Mouse (Mus musculus) liver, postnatal 0 days (tissue): ENCODE results near the gene Pde12. TPM values are rescaled to one million over a fixed set of nuclear protein-coding genes. Genes with fewer than 3 reads are reported as not detected.
A peak's percentile ranks its signal among the peaks of the same experiment; 100 is the strongest.

ENCODE experiments used
- ATAC-seq: fragments of 200-750 bp; cut with Nextera tagmentation; 2 replicates; pipeline ENCODE4 v1.8.0; 2017; ENCODE audit warnings: mild to moderate bottlenecking, moderate library complexity
- DNase-seq: peaks from one replicate; pipeline ENCODE4 v3.0.0-alpha.2; 2016
- H3K27ac ChIP-seq: fragments of 300-500 bp; sonication (generic); 2 replicates; pipeline ENCODE4 v1.5.1; 2014; ENCODE audit warnings: antibody characterized with exemption, moderate library complexity, mild to moderate bottlenecking, low read depth
- H3K27me3 ChIP-seq: fragments of 300-500 bp; sonication (generic); 2 replicates; pipeline ENCODE4 v1.6.1; 2014; ENCODE audit warnings: low read length, control low read depth, mixed read lengths; ENCODE audit not compliant: insufficient read depth
- H3K36me3 ChIP-seq: fragments of 300-500 bp; sonication (generic); replicated peaks from 2 replicates; pipeline ENCODE4 v1.6.1; 2014; ENCODE audit warnings: mild to moderate bottlenecking, control low read depth, low read length, moderate library complexity, mixed read lengths; ENCODE audit not compliant: insufficient read depth
- H3K4me1 ChIP-seq: fragments of 300-500 bp; sonication (generic); 2 replicates; pipeline ENCODE4 v1.6.1; 2014; ENCODE audit warnings: antibody characterized with exemption, mild to moderate bottlenecking, control low read depth; ENCODE audit not compliant: insufficient read depth
- H3K4me2 ChIP-seq: fragments of 300-500 bp; sonication (generic); 2 replicates; pipeline ENCODE4 v1.6.1; 2014; ENCODE audit warnings: low read depth, mild to moderate bottlenecking, low read length, moderate library complexity, mixed read lengths
- H3K4me3 ChIP-seq: fragments of 300-500 bp; sonication (generic); 2 replicates; pipeline ENCODE4 v1.5.1; 2014; ENCODE audit warnings: low read depth, low read length
- H3K9ac ChIP-seq: fragments of 300-500 bp; sonication (generic); replicated peaks from 2 replicates; pipeline ENCODE4 v1.6.1; 2014; ENCODE audit warnings: mild to moderate bottlenecking, moderate library complexity
- H3K9me3 ChIP-seq: fragments of 300-500 bp; sonication (generic); 2 replicates; pipeline ENCODE4 v1.6.1; 2016; ENCODE audit warnings: mild to moderate bottlenecking, control low read depth, low read length, mixed read lengths
- CTCF ChIP-seq: sonication (generic); IDR thresholded peaks from 2 replicates; pipeline ENCODE4 v1.5.1; 2016; ENCODE audit warnings: antibody characterized with exemption, low read depth
- EP300 ChIP-seq: IDR thresholded peaks from 2 replicates; pipeline ENCODE4 v1.6.1; 2016; ENCODE audit warnings: antibody characterized with exemption, low read depth, mild to moderate bottlenecking
- WGBS: fragments of 180-500 bp; shearing (Covaris S2); extraction: QIAGEN DNeasy Blood & Tissue Kit; methylation state at CpG from one replicate; pipeline ENCODE4 v1.1.7; 2014; ENCODE audit not compliant: insufficient replicate concordance; 5-methylcytosine and 5-hydroxymethylcytosine counted together
- polyA plus RNA-seq: library from polyadenylated mRNA; unstranded; fragments of >200 nt; fragmentation: Nextera tagmentation; extraction: Ambion mirVana; gene quantifications from 2 replicates; pipeline ENCODE4 v1.2.1, GENCODE M21; 2015

Gene Pde12
- polyA plus RNA-seq, 1 experiment from 2014 or later, result 4.3 TPM

- Histone ChIP-seq H3K36me3 (no peaks in the 10 kb centered on the region), H3K27me3 (no peaks in the 10 kb centered on the region), H3K4me2 (peak overlapping the region; percentile 79), H3K4me3 (peak overlapping the region; percentile 98), H3K27ac (peak overlapping the region; percentile 99), H3K4me1 (peaks cover 21% of the 10 kb centered on the region), H3K9me3 (no peaks in the 10 kb centered on the region), H3K9ac (peak overlapping the region; percentile 97)
- ATAC-seq, result no peak
- DNase-seq, result no peak
- 4% methylated on average over 11 of the region's 11 CpGs for WGBS
- no peak for TF ChIP-seq CTCF
- TF ChIP-seq EP300, result no peak
Observed at GRCm38 (mm10) chr14:26639251-26639650, 30.4 kb downstream of the Pde12 start.

GRCm38 (mm10) chr14:26638708-26639084, 31.0 kb downstream of the Pde12 start:
- peak; percentile 74 for DNase-seq
- 0 out of 2 replicates have a peak, but pooled peaks have one; percentile 6 for TF ChIP-seq CTCF
- TF ChIP-seq EP300, result no peak
- H3K9ac ChIP-seq, result peak overlapping the region; percentile 97
- no peaks in the 10 kb centered on the region for H3K36me3 ChIP-seq
- H3K27me3 ChIP-seq, result no peaks in the 10 kb centered on the region
- H3K9me3 ChIP-seq, result no peaks in the 10 kb centered on the region
- peak; percentile 18 for ATAC-seq
- H3K4me2 ChIP-seq, result peak overlapping the region; percentile 79
- 1% methylated on average over 16 of the region's 16 CpGs for WGBS
- peak overlapping the region; percentile 99 for H3K27ac ChIP-seq
- peaks cover 21% of the 10 kb centered on the region for H3K4me1 ChIP-seq
- H3K4me3 ChIP-seq, result peak overlapping the region; percentile 98

GRCm38 (mm10) chr14:26637851-26638707, 31.6 kb downstream of the Pde12 start, which contains the start of gene Arf4:
Arf4 (plus strand) TSS chr14:26638074.
- Histone ChIP-seq H3K27ac (peak within 1 kb of the TSS; percentile 99), H3K27me3 (no peaks in the 10 kb centered on the region), H3K4me3 (peak within 1 kb of the TSS; percentile 98), H3K9me3 (no peaks in the 10 kb centered on the region), H3K9ac (peak within 1 kb of the TSS; percentile 97), H3K4me2 (peak within 1 kb of the TSS; percentile 79), H3K36me3 (no peaks in the 10 kb centered on the region), H3K4me1 (peaks cover 20% of the 10 kb centered on the region)
- TF ChIP-seq CTCF, result no peak
- 0 out of 2 replicates have a peak, but pooled peaks have one; percentile 29 for TF ChIP-seq EP300
- WGBS, result under 1% methylated on average over 83 of the region's 83 CpGs
- peak; percentile 98 for DNase-seq
- peak; percentile 96 for ATAC-seq

- WGBS, result 22% methylated on average over 17 of the region's 17 CpGs
- Histone ChIP-seq H3K4me3 (peak overlapping the region; percentile 98), H3K4me1 (peaks cover 18% of the 10 kb centered on the region), H3K9me3 (no peaks in the 10 kb centered on the region), H3K36me3 (peaks cover 4% of the 10 kb centered on the region; the same call in 1 of the 2 replicates), H3K4me2 (peak overlapping the region; percentile 70), H3K27me3 (no peaks in the 10 kb centered on the region), H3K27ac (peak overlapping the region; percentile 80), H3K9ac (peak overlapping the region; percentile 44)
- no peak for TF ChIP-seq CTCF
- peak; percentile 57; the same call in 1 of the 2 replicates for TF ChIP-seq EP300
- ATAC-seq (no peak), DNase-seq (no peak)
Observed at GRCm38 (mm10) chr14:26637025-26637850, 32.4 kb downstream of the Pde12 start.

- Histone ChIP-seq H3K9ac (no peak overlapping the region), H3K27ac (peak overlapping the region; percentile 4; the same call in 1 of the 2 replicates), H3K4me2 (peak overlapping the region; percentile 35), H3K9me3 (no peaks in the 10 kb centered on the region), H3K4me1 (no peaks in the 10 kb centered on the region), H3K36me3 (peaks cover 60% of the 10 kb centered on the region), H3K27me3 (no peaks in the 10 kb centered on the region), H3K4me3 (no peak overlapping the region)
- DNase-seq (no peak), ATAC-seq (no peak)
- no peak for TF ChIP-seq EP300
- no peak for TF ChIP-seq CTCF
- 52% methylated on average over 5 of the region's 5 CpGs for WGBS
Observed at GRCm38 (mm10) chr14:26626605-26627140, 43.0 kb downstream of the Pde12 start.
